Mouse (Mus musculus) lung, postnatal 4 days (tissue): ENCODE measurements around the gene Zfp219.
A peak's percentile ranks its signal among the peaks of the same experiment; 100 is the strongest.

ENCODE experiments used
- DNase-seq, 2 experiments: peaks; one replicate each; pipeline ENCODE4 v3.0.0; 2021

Zfp219 gene

GRCm38 (mm10) chr14:51996231-51996841 lies 24.2 kb downstream of the Zfp219 start:
- DNase-seq = no peak

- no peak for DNase-seq
Measured at GRCm38 (mm10) chr14:51995219-51995871, 25.2 kb downstream of the Zfp219 start.

- DNase-seq = no peak
Measured at GRCm38 (mm10) chr14:51994453-51994852, 26.1 kb downstream of the Zfp219 start.

GRCm38 (mm10) chr14:51989461-51989970 lies 31.0 kb downstream of the Zfp219 start:
- no peak for DNase-seq

GRCm38 (mm10) chr14:51988731-51989130 lies 31.8 kb downstream of the Zfp219 start:
- DNase-seq = no peak

GRCm38 (mm10) chr14:51987177-51987576 lies 33.4 kb downstream of the Zfp219 start:
- no peak for DNase-seq

- DNase-seq = no peak
Measured at GRCm38 (mm10) chr14:51986153-51986505, 34.4 kb downstream of the Zfp219 start.

- DNase-seq = peak; percentile 84 to 93
Measured at GRCm38 (mm10) chr14:51985301-51986152, 35.0 kb downstream of the Zfp219 start.

GRCm38 (mm10) chr14:51984247-51985231 lies 36.0 kb downstream of the Zfp219 start, which contains the start of gene Arhgef40:
Gene Arhgef40, plus strand, starts transcription at chr14:51984719.
- peak; percentile 87 to 91 for DNase-seq

- DNase-seq = no peak
Measured at GRCm38 (mm10) chr14:51983855-51984246, 36.7 kb downstream of the Zfp219 start.

GRCm38 (mm10) chr14:51983251-51983650 lies 37.3 kb downstream of the Zfp219 start:
- no peak for DNase-seq

- no peak for DNase-seq
Measured at GRCm38 (mm10) chr14:51979252-51979651, 41.3 kb downstream of the Zfp219 start.

GRCm38 (mm10) chr14:51967400-51967799 lies 53.1 kb downstream of the Zfp219 start:
- DNase-seq = no peak

GRCm38 (mm10) chr14:51960316-51960715 lies 60.2 kb downstream of the Zfp219 start:
- no peak for DNase-seq
